Mouse (Mus musculus): ENCODE measurements around the gene Mlf2.
A peak's percentile ranks its signal among the peaks of the same experiment; 100 is the strongest.

Gene Mlf2

GRCm38 (mm10) chr6:124913214-124913613 is 18.0 kb upstream of the Mlf2 start:
- DNase-seq (ENCODE audit: low spot score), result no peak

DNA sequence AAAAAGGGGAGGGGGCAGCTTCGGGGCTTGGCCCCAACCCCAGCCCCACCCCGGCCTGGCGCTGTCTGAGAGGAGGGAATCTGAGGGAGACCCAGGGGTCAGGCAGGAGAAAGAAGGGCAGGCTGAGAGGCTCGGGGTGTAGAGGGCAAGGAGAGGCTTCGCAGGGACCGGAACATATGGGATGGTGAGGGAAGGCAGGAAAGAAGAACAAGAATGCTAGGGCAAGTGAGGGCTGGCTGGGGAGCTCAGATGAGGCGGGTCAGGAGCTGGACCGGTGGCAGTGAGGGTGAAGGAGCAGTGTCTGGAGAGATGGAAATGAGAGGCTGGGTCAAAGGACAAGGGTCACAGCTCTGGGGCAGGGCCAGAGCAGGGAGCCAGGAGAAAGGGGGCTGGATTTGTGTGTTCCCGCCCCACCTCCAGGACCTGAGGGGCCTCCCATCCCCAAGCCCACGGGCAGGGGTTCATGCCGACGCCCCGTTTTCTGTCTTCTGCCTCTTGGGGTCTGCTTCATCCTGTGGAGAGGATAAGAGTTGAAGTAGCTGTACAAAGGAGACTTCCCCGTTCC is 17.4 kb upstream of the Mlf2 start:
- DNase-seq (ENCODE audit: low spot score), result no peak

- no peak for DNase-seq (ENCODE audit: low spot score)
These were observed 16.7 kb upstream of the Mlf2 start for GRCm38 (mm10) chr6:124914511-124914910.

GRCm38 (mm10) chr6:124915160-124915941 is 15.8 kb upstream of the Mlf2 start:
- DNase-seq (ENCODE audit: low spot score), result no peak

- no peak for DNase-seq (ENCODE audit: low spot score)
These were observed 15.1 kb upstream of the Mlf2 start for GRCm38 (mm10) chr6:124915942-124916694.

DNA sequence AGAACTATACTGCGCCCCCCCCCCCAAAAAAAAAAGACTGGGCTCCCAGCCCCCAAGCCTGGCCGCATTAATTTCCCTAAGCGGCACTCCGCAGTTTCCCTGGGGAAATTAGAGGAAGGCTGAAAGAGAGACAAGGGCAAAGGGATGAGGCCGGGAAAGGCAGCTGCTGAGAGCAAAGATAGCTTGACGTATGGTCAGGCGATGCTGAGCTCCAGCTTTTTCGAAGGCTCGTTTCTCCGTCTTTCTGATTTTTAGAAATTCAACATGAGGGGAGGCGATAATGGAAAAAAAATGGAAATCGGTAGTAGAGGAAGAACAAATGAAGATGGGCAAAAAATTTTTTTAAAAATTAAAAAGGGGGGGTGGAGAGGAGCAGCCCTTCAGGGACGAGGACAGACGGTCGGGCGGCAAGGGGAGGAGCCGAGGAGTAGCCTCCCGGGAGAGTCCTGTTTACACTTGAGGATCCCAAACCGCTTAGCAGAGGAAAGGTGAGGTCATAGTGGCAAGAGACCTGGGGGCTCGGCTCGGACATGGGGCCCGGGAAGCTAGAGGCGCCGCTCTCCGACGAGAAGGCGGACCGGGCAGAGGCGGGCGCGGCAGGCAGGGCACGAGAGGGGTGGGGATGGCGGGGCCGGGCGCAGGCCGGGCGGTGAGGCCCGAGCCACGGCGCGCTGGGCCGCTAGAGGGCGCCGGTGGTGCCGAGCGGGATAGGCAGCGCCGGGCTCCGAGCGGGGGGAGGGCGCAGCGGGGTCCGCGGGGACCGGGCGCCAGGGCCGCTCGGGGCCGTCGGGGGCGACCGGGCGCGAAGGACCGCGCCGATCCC is 14.3 kb upstream of the Mlf2 start:
- DNase-seq (ENCODE audit: low spot score), result peak; percentile 63

DNA sequence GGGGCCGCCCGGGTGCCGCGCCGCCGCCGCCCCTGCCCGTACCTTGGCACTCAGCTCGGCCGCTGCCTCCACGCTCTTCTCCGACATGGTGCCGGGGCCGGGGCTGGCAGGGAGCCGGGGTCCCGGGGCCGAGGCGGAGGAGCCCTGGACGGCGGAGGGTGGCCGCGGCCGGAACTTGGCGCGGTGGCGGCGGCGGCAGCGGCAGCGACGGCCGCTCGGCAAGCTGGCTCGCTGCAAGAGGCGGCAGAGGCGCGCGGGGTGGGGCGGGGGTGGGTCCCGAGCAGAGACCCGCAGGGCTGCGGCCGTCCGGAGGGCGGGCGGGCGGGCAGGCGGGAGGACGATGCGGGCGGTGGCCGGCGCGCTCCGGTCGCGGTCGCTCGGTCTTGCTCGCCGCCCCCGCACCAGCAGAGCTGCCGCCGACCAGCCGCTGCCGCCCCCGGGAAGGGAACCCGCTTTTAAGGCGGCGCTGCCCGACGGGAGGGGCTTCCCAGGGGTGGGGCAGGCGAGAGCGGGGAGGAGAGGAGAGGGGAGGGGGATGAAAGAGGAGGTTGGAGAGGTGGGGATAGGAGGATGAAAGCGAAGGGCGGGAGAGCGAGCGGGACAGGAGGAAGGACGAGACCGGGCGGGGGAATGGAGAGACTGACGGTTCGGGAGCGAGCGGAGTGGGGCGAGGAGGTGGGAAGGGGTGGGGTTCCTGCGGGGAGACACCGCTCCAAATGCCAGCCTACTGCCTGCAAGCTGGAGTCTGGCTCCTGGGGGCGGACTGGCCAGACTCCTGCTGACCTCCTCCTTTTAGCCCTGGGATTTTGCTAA is 13.5 kb upstream of the Mlf2 start:
- DNase-seq (ENCODE audit: low spot score), result no peak

GRCm38 (mm10) chr6:124918331-124918690 is 12.9 kb upstream of the Mlf2 start:
- no peak for DNase-seq (ENCODE audit: low spot score)

- DNase-seq (ENCODE audit: low spot score), result no peak
These were observed 12.1 kb upstream of the Mlf2 start for GRCm38 (mm10) chr6:124918890-124919627.

GRCm38 (mm10) chr6:124919695-124920317 is 11.4 kb upstream of the Mlf2 start, which contains the start of gene Ptms:
Ptms (minus strand) TSS chr6:124920103.
- DNase-seq (ENCODE audit: low spot score), result no peak

DNA sequence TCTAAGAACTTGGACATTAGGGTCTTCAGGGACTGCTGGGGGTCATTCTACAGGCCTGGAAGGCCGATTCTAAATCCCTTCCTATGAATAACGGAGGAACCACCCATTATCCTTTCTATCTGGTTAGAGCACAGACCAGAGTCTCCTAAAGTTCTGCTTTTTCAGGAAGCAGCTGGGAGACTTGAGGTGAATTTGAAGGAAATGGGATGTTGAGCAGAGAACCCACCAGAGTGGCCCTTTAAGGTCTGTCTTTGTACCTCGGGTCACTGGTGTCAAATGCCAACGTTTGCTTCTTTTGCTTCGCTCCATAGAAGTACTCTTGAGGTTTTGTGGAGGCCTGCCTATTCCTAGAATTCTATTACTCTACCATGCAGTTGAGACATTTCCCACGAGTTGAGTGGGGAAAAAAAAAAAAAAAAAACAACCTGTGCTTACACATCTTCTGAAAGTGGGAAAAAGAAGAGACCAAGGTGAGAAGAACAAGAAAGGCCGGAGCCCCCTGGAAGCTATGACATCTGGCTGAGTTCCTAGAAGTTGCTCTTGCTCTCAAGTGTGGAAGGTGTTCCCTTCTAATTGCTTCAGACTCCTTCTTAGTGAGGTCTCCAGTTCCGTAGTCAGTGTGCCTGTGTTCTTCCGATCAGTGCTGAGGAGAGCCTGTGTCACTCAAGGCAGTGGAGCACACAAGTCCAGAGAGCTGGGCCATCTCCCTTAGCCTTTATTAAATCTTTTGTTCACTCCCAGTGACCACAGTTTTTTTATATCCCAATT is 10.7 kb upstream of the Mlf2 start:
- DNase-seq (ENCODE audit: low spot score), result no peak

DNA sequence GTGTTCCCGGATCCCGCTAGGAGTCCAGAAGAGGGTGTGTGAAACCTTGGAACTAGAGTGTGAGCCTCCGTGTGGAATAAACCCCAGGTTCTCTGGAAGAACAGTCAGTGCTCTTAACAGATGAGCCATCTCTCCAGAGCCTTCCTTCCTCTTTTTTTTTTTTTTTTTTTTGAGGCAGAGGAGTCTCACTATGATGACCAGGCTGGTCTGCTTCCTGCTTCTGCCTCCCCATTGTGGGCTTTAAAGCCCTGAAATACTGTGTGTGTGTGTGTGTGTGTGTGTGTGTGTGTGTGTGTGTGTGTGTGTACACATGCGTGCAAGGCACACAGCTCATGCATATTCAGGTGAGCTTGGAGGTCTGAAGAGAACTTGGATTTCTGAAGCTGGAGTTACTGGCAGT is 9.6 kb upstream of the Mlf2 start:
- DNase-seq (ENCODE audit: low spot score), result no peak

GRCm38 (mm10) chr6:124925173-124925793 is 5.9 kb upstream of the Mlf2 start:
- no peak for DNase-seq (ENCODE audit: low spot score)

DNA sequence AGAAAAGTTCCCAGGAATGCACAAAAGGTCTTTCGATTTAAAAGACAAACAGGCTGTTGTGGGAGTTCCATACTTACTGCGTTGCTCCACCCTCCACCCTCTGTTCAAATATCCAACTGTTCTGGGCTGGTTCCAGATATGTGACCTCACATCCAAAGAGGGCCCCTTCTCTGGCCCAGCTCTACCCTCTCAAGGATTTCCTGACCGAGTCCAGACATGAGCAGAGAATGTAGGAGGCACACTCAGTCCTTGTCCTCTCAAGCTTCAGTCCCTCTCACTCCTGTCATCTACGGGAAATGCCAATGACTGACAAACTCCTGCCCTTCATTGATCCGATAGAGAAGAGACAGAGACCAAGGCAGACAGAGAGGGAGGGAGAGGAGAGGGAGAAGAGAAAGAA is 5.2 kb upstream of the Mlf2 start:
- no peak for DNase-seq (ENCODE audit: low spot score)

GRCm38 (mm10) chr6:124930231-124930630 is 955 bp upstream of the Mlf2 start:
- DNase-seq (ENCODE audit: low spot score), result no peak

- peak; percentile 40 for DNase-seq (ENCODE audit: low spot score)
These were observed 533 bp downstream of the Mlf2 start for GRCm38 (mm10) chr6:124931525-124932313.

DNA sequence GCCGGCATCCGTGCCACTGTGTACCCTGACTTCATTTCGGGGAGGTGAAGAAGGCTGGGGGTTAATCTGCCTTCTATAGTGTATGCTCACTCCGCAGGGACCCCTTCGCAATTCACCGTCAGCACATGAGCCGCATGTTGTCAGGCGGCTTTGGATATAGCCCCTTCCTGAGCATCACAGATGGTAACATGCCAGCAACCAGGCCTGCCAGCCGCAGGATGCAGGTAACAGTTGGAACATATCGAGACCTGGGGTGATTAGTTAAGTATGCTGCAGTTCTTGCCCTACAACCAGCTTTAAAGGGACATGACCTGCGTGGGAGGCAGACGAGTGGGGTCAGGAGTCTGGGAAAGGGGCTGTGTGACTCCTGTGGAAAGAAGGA is 1.1 kb downstream of the Mlf2 start:
- no peak for DNase-seq (ENCODE audit: low spot score)

DNA sequence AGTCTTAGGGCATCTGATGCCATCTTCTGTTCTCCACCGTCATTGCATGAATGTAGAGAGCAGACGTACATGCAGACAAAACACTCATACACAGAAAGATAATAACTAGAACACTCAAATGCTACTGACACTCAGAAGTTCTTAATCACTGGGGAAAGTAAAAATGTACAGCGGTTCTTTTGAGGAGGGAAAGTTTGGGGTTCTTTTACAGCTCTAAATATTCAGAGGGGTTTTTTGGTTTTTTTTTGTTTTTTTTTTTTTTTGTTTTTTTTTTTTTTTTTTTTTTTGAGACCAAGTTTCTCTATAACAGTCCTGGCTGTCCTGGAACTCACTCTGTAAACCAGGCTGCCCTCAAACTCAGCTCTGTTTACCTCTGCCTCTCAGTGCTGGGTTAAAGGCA is 1.9 kb downstream of the Mlf2 start:
- DNase-seq (ENCODE audit: low spot score), result no peak

Measured in c-Kit-positive CD71-positive TER-119-positive erythroid progenitor cells, embryonic 14.5 days (primary cell).